Mouse (Mus musculus): ENCODE data around the gene Tppp3.

- TF ChIP-seq EP300 (IDR thresholded peaks at IDR 0.05; ENCODE audit: insufficient read depth, low read depth, low read length) (no peak), POLR2A (IDR thresholded peaks at IDR 0.05; ENCODE audit: insufficient read depth, low read length) (no peak)
Observed at GRCm38 (mm10) chr8:105453296-105453695, 18.0 kb downstream of the Tppp3 start.
